Mouse (Mus musculus) spleen, postnatal 36 days (tissue): ENCODE measurements around the gene Npas2.
A peak's percentile ranks its signal among the peaks of the same experiment; 100 is the strongest.

Experiments
- DNase-seq, 2 experiments: peaks; one replicate each; pipeline ENCODE4 v3.0.0; 2022; ENCODE audit warnings: low spot score in 2 of 2, mixed read lengths in 1 of 2

Gene Npas2

GRCm38 (mm10) chr1:39335561-39336196, 142.1 kb downstream of the Npas2 start:
- DNase-seq = no peak

DNA sequence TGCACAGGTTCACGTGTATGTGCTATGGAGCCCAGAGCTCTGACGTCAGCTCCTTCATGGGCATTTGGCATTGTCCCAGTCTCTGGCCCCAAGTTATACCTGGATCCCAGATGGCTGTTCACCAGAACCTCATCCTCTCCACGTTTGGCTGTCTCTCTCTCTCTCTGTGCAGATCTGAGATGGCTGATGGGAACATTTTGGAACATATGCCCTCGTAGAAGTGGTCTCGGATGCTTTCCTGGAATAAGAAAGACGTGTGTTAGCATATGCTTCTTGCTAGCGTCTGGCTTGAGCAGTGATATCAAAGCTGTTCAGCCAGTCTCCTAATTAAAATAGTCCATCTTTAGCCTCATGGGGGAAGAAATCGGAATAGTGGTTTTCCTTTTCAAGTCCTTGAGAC, 143.3 kb downstream of the Npas2 start:
- DNase-seq = no peak

DNA sequence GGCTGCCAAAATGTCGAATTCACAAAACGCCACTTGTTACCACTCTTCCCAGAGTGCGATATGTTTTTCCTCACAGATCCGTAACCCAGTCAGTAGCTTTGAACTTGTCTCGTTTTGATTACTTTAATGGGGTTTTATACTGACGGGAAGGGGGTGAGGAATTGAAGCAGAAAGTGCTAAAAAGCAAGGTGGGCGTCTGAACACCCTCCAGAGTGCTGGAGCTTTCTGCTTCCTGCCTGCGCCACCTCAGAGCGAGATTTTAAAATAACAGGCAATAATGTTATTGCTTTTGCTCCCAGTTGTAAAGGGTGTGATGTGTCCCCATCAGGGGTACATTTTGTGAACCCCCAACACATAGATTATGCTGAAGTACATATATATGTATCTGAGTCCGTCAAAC, 145.3 kb downstream of the Npas2 start:
- DNase-seq = no peak

- no peak for DNase-seq
These were observed 145.9 kb downstream of the Npas2 start for GRCm38 (mm10) chr1:39339455-39339854.

- no peak for DNase-seq
These were observed 146.6 kb downstream of the Npas2 start for GRCm38 (mm10) chr1:39340156-39340555.

GRCm38 (mm10) chr1:39340647-39341046, 147.1 kb downstream of the Npas2 start:
- DNase-seq = peak in 1 of 2 experiments; percentile 27

DNA sequence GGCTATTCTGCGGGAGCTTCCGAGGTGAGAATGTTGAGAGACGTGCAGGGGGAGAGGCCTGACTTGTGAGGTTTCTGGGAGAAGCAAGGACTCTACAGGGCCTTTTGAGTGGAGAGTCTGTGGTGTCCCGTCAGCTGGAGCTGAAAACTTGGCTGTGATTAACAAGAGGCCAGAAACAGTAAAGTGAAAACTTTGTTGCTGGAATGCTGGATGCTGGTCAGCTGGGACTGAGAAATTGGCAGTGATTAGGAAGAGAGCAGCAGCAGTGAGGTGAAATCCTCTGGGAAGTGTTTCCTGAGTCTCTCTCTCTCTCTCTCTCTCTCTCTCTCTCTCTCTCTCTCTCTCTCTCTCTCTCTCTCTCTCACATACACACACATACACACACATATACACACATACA, 148.3 kb downstream of the Npas2 start:
- no peak for DNase-seq

GRCm38 (mm10) chr1:39343242-39343641, 149.7 kb downstream of the Npas2 start:
- no peak for DNase-seq

DNA sequence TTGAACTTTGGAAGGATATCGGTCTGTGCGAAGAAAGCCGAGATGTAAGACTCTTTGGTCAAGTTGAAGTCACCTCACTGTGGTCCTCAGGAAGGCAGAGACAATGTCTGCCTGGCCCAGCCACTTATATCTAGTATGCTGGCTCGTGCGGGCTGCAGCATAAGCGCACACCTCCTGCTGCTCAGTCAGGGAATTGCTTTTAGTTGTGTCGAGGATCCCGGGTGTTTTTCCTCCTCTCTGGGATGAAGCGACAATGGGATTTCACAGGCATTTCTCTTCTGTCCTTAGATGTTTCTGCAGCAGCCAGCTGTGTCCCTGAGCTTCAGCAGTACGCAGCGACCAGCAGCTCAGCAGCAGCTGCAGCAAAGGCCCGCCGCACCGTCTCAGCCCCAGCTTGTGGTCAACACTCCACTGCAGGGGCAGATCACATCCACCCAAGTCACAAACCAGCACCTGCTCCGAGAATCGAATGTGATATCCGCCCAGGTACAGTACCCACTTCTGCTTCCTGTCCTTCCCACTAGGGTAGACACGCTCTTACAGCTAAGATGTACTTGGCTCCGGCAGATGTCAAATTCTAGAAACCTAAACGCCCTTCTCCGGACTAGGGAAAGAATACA, 151.6 kb downstream of the Npas2 start:
- no peak for DNase-seq

DNA sequence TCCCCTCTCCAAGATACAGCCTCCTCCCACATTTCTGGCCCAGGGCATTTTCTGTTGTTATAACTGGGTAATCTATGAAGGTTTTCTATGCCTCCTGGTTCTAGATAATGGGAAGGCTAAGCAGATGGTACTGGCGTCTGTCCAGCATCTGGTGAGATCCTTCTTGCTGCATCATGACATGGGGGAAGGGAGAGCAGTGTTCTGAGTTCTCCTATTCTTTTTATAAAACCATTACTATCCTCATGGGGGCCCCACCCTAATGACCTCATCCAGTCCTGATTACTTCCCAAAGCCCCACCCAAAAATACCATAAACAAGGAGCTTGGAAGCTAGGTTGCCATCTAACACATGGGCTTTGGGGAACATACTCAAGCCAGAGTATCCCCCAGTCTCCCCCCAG, 155.5 kb downstream of the Npas2 start:
- no peak for DNase-seq

DNA sequence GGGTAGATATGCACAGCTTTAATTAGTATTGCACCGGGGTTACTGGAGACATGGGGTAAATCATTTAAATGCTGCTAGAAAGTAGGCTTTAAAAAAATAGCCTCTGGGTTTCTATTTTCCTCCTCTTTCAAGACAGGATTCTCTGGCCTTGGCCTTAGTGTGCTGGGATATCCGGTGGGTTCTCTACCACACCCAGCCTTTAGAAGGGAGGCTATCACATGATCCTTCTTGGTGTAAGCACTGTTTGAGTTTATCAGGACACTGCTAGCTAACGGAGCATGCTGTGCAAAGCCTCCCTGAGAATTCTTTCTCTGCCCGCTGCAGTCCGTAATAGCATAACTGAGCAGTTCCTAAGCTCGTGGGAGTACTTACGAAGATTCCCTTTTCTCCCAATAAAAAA, 155.9 kb downstream of the Npas2 start:
- DNase-seq = no peak

DNA sequence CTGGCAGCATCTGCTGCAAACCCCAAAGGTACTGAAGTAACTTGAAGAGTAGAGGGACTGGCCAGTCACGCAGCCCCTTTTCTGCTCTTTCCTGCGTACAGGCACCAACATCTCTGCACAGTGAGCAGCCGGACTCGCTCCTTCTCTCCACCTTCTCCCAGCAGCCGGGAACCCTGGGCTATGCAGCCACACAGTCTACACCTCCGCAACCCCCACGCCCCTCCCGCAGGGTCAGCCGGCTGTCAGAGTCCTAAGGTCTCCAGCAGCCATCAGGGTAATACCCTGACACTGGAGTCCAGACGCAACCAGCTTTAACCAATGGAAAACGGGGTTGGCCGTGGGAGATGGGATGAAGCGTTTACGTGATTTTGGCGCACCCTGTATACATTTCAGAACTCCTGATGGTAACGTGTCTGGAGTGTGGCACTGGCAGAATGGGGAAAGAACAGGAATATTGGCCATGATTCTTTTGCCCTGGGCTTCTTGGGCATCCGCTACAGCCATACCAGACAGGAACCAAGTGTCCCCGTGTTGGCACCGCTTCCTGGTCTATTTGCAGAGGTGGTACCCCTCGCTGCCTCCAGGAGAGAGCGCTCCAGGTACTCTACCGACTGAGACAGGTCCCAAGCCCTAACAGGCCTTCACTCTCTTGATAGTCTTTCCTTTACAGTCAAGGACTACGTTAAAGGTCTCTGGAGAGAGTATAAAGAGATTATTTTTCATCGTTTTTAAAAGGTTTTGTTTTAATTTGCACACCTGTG, 168.4 kb downstream of the Npas2 start:
- DNase-seq = no peak

DNA sequence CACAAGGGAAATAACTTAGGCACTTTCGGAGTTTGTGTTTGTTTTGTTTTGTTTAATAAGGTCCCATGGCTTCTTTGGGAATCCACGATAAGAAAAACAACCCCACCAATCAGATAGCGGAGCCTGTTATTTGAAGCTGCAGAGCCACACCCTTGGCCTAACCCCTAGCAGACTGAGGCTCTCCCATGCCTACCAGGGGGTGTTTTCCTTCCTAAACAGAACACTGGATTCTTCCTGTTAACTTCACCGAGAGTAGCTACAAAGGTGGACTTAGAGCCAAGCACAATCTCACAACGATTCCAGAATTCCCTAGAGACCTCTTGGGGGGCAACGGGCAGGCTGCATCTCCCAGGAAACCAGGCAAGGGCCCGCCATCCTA, 169.0 kb downstream of the Npas2 start:
- no peak for DNase-seq

GRCm38 (mm10) chr1:39365562-39365961, 172.0 kb downstream of the Npas2 start:
- no peak for DNase-seq

DNA sequence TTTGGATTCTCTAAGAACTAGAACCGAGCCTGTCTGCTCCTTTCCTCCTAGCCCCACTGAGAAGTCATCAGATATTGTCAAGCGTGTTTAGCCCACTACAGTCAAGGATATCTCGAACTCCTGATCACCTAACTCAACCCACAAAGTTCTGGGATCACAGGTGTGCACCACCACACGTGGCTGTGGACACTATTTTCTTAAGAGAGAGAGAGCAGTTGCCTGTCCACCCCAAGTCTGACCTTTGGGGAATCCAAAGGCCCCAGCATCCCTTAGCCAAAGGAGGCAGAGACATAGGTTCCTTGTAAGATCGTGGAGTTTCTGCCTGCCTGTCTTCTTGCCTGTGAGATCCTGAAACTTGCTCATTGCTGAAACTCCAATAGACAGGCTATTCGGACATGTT, 173.5 kb downstream of the Npas2 start:
- no peak for DNase-seq

- peak; percentile 97 to 98 for DNase-seq
These were observed 174.2 kb downstream of the Npas2 start, which contains the start of gene Rpl31 for GRCm38 (mm10) chr1:39367601-39368266. Rpl31 (plus strand) TSS chr1:39367842.

DNA sequence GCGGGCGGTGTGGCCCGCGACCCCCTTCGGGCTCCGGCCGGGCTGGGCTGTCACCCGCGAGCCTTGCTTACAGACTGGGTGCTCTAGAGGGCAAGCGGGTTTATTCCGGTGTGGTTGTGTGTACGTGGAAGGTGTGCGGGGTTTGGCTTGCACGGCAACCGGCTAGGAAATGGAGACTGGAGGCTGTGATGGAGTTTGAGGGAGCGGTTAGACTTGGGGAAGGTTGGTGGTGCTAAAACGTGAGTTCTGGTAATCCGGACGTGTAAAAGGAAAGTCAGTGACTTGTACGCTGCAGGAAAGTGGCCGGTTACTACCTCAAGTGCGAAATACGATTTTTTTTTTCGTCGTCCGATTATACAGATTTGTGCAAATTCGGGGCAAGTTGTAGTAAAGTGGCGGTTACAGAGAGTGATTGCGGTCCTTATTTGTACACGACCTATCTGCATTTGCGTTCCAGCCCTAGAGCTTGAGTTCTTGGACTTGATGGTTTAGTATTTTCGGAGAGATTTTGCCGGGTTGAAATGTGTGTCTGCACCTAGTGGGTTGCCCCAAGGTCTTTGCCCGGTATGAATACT, 174.8 kb downstream of the Npas2 start:
- peak; percentile 14 to 16 for DNase-seq

DNA sequence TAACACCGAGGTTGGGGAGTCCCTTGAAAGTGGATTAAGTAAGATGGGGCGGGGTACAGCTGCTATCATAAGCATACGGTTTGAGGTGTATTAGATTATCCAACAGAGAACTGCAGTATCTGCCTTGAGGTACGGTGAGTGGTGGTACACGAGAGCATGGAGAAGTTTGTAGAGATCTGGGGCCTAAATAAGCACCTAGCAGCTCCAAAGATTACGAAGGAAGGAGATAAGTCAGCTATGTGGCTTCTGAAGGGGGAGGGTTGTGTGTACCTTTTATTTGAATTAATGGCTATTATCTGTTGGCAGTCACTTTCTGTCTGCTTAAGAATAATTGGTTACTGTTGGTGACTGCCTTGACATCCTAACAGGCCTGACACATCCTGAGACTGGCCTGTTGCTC, 176.9 kb downstream of the Npas2 start:
- DNase-seq = no peak

- DNase-seq = no peak
These were observed 178.8 kb downstream of the Npas2 start for GRCm38 (mm10) chr1:39372220-39372843.

DNA sequence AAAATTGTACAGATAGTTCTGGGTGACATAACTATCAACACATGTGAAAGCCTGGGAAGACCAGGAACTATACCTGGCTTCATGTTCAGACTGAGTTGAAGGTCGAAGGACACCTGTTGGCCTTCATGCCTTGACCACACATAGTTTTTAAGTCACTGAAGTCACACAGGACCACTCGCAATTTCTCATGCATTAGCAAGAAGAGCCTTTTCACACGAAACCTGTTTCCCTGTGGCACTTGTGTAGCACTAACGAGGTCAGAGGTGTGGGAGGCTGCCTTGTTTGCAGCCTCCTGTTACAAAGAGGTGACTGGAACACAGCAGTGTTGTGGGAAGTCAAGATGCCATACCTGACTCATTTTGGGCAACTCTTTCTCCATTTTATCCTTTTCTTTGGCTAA, 179.8 kb downstream of the Npas2 start:
- DNase-seq = no peak

DNA sequence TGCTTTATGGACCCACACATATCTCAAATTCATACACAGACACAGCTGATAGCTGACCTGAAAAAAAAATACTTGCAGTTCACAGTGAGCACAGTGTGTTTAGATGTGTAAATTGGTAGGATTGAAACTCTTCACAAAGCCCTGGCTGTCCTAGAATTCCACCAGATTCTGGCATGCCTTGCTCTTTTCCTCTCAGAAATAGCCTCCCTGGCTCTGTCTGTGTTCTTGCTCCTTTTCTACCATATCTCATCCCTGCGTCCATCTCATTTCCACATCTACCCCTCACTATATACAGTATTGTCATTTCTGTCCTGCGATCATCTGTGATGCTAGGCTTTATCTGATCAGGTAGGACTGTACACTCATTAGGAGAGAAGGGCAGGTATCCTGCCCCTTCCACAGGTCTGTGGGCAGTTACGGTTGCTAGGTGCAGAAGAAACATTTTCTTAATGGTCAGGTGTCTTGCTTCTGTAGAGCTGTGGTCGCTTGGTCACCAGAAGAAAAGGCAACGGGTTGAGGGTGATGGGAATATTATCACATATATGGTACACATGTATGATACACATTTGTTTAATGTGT, 180.8 kb downstream of the Npas2 start:
- no peak for DNase-seq
